9 mouse cellular contexts compared by ENCODE assay signal in the genomic region with DNA sequence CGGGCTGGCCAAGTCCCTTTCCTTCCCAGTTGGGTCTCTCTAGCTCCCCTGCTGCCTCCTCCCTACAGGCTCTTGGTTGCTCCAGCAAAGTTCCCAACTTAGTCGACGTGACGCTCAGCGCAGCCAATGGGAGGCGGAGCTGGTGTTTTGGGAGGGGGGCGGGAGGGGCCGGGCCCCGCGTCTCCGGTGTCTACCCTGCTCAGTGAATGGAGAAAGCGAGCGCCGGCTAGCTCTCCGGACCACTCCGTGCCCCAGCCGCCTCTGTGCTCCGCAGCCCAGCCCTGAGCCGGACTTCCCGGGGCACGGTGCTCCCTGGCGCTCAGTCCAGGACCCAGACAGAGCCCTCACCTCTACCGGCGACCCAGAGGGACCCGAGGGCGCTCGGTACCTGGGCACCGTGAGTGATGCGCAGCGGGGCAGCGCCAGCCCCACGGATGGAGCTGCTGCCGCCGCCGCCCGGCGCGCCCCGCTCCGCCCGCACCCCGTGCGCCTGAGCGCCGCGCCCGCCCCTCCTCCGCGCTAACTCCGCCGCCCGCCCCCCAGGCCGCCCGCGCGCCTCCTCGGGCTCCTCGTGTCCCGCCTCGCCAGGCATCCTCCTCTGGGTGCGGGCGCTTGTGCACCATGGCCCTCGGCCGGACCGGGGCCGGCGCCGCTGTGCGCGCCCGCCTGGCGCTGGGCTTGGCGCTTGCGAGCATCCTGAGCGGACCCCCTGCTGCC. TPM values are rescaled to one million over a fixed set of nuclear protein-coding genes. Genes with fewer than 3 reads are reported as not detected.
DNase-seq lines count a peak whose midpoint lies in the region; ATAC-seq and TF ChIP-seq lines count a peak whose summit lies in the region.
"Had no signal": no experiment of that assay in that cellular context is flagged by ENCODE, and none has a peak within 500 bp of the region (broad histone marks: within the 10 kb centered on the region; RNA-seq: fewer than 3 reads in every experiment).

A gene (plus strand): TSS at position 331 of the 717 bp plus-strand sequence.

- H3K4me1 ChIP-seq in embryonic fibroblast, embryonic 13.5 days (ENCODE audit: control insufficient read depth, insufficient read depth, low read length): 0 out of 2 replicates have a peak, but pooled peaks cover 4% of the 10 kb centered on the region
- peaks cover 12 to 21% of the 10 kb centered on the region in 2 experiments for H3K4me1 ChIP-seq in heart, embryonic 14.5 days (ENCODE audit: control insufficient read depth in 2 of 2, insufficient read depth in 2 of 2, low read length in 2 of 2)
- peaks cover 20% of the 10 kb centered on the region; the same call in 1 of the 2 replicates for H3K4me1 ChIP-seq in kidney, postnatal 0 days (replicated peaks; ENCODE audit: insufficient read depth, low read length)
- no peaks in the 10 kb centered on the region for H3K4me1 ChIP-seq in liver, embryonic 15.5 days (replicated peaks)

- H3K27ac ChIP-seq in embryonic fibroblast, embryonic 13.5 days (ENCODE audit: insufficient read depth, low read length): peak within 1 kb of the TSS; percentile 85
- 0 out of 4 replicates have a peak within 1 kb of the TSS, but pooled peaks of 1 of the 2 experiments have one; percentile 20 for H3K27ac ChIP-seq in heart, embryonic 14.5 days (replicated peaks in 1 of 2; ENCODE audit: control insufficient read depth in 1 of 2, insufficient read depth in 1 of 2, low read depth in 2 of 2, low read length in 2 of 2)
- no peak within 1 kb of the TSS for H3K27ac ChIP-seq in kidney, postnatal 0 days
- no peak within 1 kb of the TSS for H3K27ac ChIP-seq in liver, embryonic 15.5 days (replicated peaks)

- H3K27me3 ChIP-seq in heart, embryonic 14.5 days (ENCODE audit: control insufficient read depth, insufficient read depth, low read length): peaks cover 19% of the 10 kb centered on the region
- H3K27me3 ChIP-seq in kidney, postnatal 0 days (ENCODE audit: insufficient read depth, low read length): peaks cover 15% of the 10 kb centered on the region; the same call in 1 of the 2 replicates
- peaks cover 58% of the 10 kb centered on the region for H3K27me3 ChIP-seq in liver, embryonic 15.5 days

- H3K4me3 ChIP-seq in embryonic fibroblast, embryonic 13.5 days (ENCODE audit: insufficient read depth, low read length): peak within 1 kb of the TSS; percentile 73
- peak within 1 kb of the TSS; percentile 68 to 70 for H3K4me3 ChIP-seq in heart, embryonic 14.5 days (ENCODE audit: control insufficient read depth in 1 of 2, insufficient read depth in 1 of 2, low read depth in 1 of 2, low read length in 2 of 2)
- peak within 1 kb of the TSS; percentile 59 for H3K4me3 ChIP-seq in kidney, postnatal 0 days (replicated peaks; ENCODE audit: low read depth, low read length)
- peak within 1 kb of the TSS; percentile 31 for H3K4me3 ChIP-seq in liver, embryonic 15.5 days (replicated peaks)

- peak; percentile 75 for ATAC-seq in heart, embryonic 14.5 days (ENCODE audit: insufficient number of reproducible peaks, insufficient read depth, low FRiP score, low read depth)
- ATAC-seq in kidney, postnatal 0 days (replicated peaks; ENCODE audit: low FRiP score, low read depth): peak; percentile 73
- ATAC-seq in liver, embryonic 15.5 days (ENCODE audit: insufficient read depth): no peak
- ATAC-seq: Patski had no signal

- TF ChIP-seq CTCF in embryonic fibroblast, embryonic 13.5 days (IDR thresholded peaks at IDR 0.05; ENCODE audit: borderline replicate concordance, insufficient read depth, low read length): no peak
- peak; percentile 26; the same call in 1 of the 2 replicates for TF ChIP-seq CTCF in kidney, postnatal 0 days (IDR thresholded peaks at IDR 0.05; ENCODE audit: low read depth)

- H3K9ac ChIP-seq in heart, embryonic 14.5 days (ENCODE audit: low read length): peak within 1 kb of the TSS; percentile 72
- H3K9ac ChIP-seq in kidney, postnatal 0 days (ENCODE audit: low read depth, low read length): peak within 1 kb of the TSS; percentile 58
- H3K9ac ChIP-seq in liver, embryonic 15.5 days: no peak within 1 kb of the TSS

- H3K9me3 ChIP-seq in heart, embryonic 14.5 days (ENCODE audit: control insufficient read depth, low read length): no peaks in the 10 kb centered on the region
- H3K9me3 ChIP-seq in kidney, postnatal 0 days (replicated peaks; ENCODE audit: low read length): no peaks in the 10 kb centered on the region
- H3K9me3 ChIP-seq in liver, embryonic 15.5 days (replicated peaks): no peaks in the 10 kb centered on the region

- peak; percentile 35 for DNase-seq in 3T3-L1 (ENCODE audit: low read depth, low spot score)
- DNase-seq in adrenal gland, postnatal 36 days: peak; percentile 77 to 82
- DNase-seq in kidney, postnatal 0 days (ENCODE audit: low spot score): peak; percentile 84
- peak; percentile 29 for DNase-seq in ovary, postnatal 14 days (ENCODE audit: low spot score)
- DNase-seq in natural killer cell, adult 2 months (ENCODE audit: low spot score in 2 of 2): no peak

- peak within 1 kb of the TSS; percentile 92 for H3K4me2 ChIP-seq in heart, embryonic 14.5 days (ENCODE audit: low read length)
- peak within 1 kb of the TSS; percentile 93 for H3K4me2 ChIP-seq in kidney, postnatal 0 days (ENCODE audit: low read length)
- H3K4me2 ChIP-seq in liver, embryonic 15.5 days: peak within 1 kb of the TSS; percentile 48

- under 1% methylated on average over 68 of the region's 75 CpGs for WGBS in heart, embryonic 14.5 days
- WGBS in kidney, postnatal 0 days: under 1% methylated on average over 60 of the region's 75 CpGs
- 2% methylated on average over 62 of the region's 75 CpGs for WGBS in liver, embryonic 15.5 days (ENCODE audit: insufficient replicate concordance)

- H3K36me3 ChIP-seq in heart, embryonic 14.5 days (ENCODE audit: control insufficient read depth, insufficient read depth, low read length): no peaks in the 10 kb centered on the region
- no peaks in the 10 kb centered on the region for H3K36me3 ChIP-seq in kidney, postnatal 0 days (ENCODE audit: insufficient read depth, low read length)
- H3K36me3 ChIP-seq in liver, embryonic 15.5 days (replicated peaks): no peaks in the 10 kb centered on the region

- TF ChIP-seq POLR2A in embryonic fibroblast, embryonic 13.5 days (IDR thresholded peaks at IDR 0.05; ENCODE audit: low read depth, low read length): peak; percentile 89

RNA-seq across cellular contexts. Expression of the gene that starts here (rescaled TPM):
- 10 to 100 TPM; 33.0 to 56.8 TPM for total RNA-seq in adrenal gland, postnatal 36 days (2021)
- polyA plus RNA-seq in embryonic fibroblast, embryonic 13.5 days (2011; ENCODE audit: insufficient read length, low read depth, missing spikeins): 179 and 211 TPM in 2 replicates
- polyA plus RNA-seq in heart, embryonic 14.5 days (2014; fragmentation: Nextera tagmentation; extraction: Ambion mirVana): 19.1 and 25.7 TPM in 2 replicates
- polyA plus RNA-seq in kidney, postnatal 0 days (2015; fragmentation: Nextera tagmentation; extraction: Ambion mirVana): 6.6 and 6.7 TPM in 2 replicates
- 0.20 and 0.55 TPM in 2 replicates for polyA plus RNA-seq in liver, embryonic 15.5 days (2015; fragmentation: Nextera tagmentation; extraction: Ambion mirVana)

Comparison
In these comparisons a context has a peak if more than half of its experiments do, and no peak if none do; other contexts are left out.
1. DNase-seq: peak in 3T3-L1 (single experiment), adrenal gland, postnatal 36 days (2 of 2), kidney, postnatal 0 days (single experiment) and ovary, postnatal 14 days (single experiment); none in natural killer cell, adult 2 months (0 of 2).
2. Peak in every context shown above with its lines, with median percentiles within 50 percentile points of each other: H3K4me3 ChIP-seq and H3K4me2 ChIP-seq.